In the genomic region with DNA sequence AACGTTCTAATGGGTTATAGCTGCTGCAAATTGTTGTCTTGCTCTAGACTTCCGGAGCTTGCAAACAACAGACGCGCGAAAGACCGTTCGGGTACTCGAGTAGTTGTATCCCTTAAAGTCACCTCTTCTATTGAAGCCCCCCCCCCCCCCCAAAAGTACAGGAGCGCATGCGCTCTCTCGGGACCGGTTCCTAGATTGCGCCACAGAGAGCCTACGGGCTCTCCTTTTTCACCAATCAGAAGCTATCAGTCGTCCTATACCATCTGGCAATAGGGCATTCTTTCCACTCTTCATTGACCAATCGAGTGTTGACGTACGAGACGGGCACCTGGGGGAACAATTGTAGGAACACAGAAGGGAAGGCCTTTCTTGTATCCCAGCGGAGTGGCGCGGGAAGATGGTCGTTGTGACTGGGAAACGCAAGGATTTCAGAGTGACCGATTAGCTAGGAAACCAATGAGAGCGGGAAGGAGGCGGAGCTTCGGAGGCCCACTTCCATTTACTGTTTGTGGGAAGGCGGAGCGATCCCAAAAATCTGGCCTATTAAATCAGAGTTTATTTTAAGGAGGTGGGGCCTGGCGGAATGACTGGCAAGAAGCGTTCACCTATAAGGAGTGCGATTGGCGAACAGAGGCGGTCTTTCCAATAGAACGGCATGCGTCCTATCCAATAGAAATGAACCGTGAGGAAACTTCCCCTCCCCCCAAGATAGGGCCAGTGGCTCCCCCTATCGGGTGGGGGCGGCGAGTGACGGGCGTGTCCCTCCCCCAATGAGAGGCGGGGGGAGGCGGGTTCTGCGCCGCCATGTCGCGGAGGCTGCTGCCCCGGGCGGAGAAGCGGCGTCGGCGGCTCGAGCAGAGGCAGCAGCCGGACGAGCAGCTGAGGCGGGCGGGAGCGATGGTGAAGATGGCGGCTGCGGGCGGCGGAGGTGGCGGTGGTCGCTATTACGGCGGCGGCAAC, we compare ENCODE assay signal across 8 mouse cellular contexts. TPM values are rescaled to one million over a fixed set of nuclear protein-coding genes. Genes with fewer than 3 reads are reported as not detected.
DNase-seq lines count a peak whose midpoint lies in the region; ATAC-seq lines count a peak whose summit lies in the region.

No protein-coding gene starts in this region.

- peaks cover 38% of the 10 kb centered on the region for H3K36me3 ChIP-seq in heart, embryonic 13.5 days
- H3K36me3 ChIP-seq in liver, embryonic 13.5 days: peaks cover 38% of the 10 kb centered on the region
- H3K36me3 ChIP-seq in stomach, embryonic 16.5 days (ENCODE audit: control insufficient read depth, insufficient read depth, low read length): peaks cover 21% of the 10 kb centered on the region

- under 1% methylated on average over 66 of the region's 70 CpGs for WGBS in heart, embryonic 13.5 days
- WGBS in liver, embryonic 13.5 days (ENCODE audit: insufficient replicate concordance): under 1% methylated on average over 70 of the region's 70 CpGs
- under 1% methylated on average over 70 of the region's 70 CpGs for WGBS in stomach, embryonic 16.5 days

- peak overlapping the region; percentile 99 for H3K9ac ChIP-seq in heart, embryonic 13.5 days
- H3K9ac ChIP-seq in liver, embryonic 13.5 days: peak overlapping the region; percentile 93
- peak overlapping the region; percentile 98 for H3K9ac ChIP-seq in stomach, embryonic 16.5 days (ENCODE audit: low read length)

- H3K27ac ChIP-seq in brown adipose tissue, adult 24 weeks (replicated peaks; ENCODE audit: low read depth, low read length): peak overlapping the region; percentile 97
- H3K27ac ChIP-seq in heart, embryonic 13.5 days (replicated peaks): peak overlapping the region; percentile 100
- H3K27ac ChIP-seq in liver, embryonic 13.5 days: peak overlapping the region; percentile 99
- H3K27ac ChIP-seq in stomach, embryonic 16.5 days (ENCODE audit: low read length): peak overlapping the region; percentile 100

- peaks cover 20% of the 10 kb centered on the region for H3K4me1 ChIP-seq in brown adipose tissue, adult 24 weeks (ENCODE audit: control insufficient read depth, insufficient read depth, insufficient read length, low read length)
- peaks cover 48% of the 10 kb centered on the region for H3K4me1 ChIP-seq in heart, embryonic 13.5 days
- peaks cover 54% of the 10 kb centered on the region for H3K4me1 ChIP-seq in liver, embryonic 13.5 days (replicated peaks)
- H3K4me1 ChIP-seq in stomach, embryonic 16.5 days (ENCODE audit: control insufficient read depth, insufficient read depth, low read length): peaks cover 43% of the 10 kb centered on the region

- no peaks in the 10 kb centered on the region for H3K27me3 ChIP-seq in heart, embryonic 13.5 days (replicated peaks)
- H3K27me3 ChIP-seq in liver, embryonic 13.5 days: no peaks in the 10 kb centered on the region
- H3K27me3 ChIP-seq in stomach, embryonic 16.5 days (ENCODE audit: control insufficient read depth, insufficient read depth, low read length): no peaks in the 10 kb centered on the region

- H3K4me2 ChIP-seq in heart, embryonic 13.5 days: peak overlapping the region; percentile 99
- H3K4me2 ChIP-seq in liver, embryonic 13.5 days: peak overlapping the region; percentile 95
- peak overlapping the region; percentile 88 for H3K4me2 ChIP-seq in stomach, embryonic 16.5 days (ENCODE audit: low read depth, low read length)

- H3K9me3 ChIP-seq in heart, embryonic 13.5 days: no peaks in the 10 kb centered on the region
- no peaks in the 10 kb centered on the region for H3K9me3 ChIP-seq in liver, embryonic 13.5 days (replicated peaks)
- H3K9me3 ChIP-seq in stomach, embryonic 16.5 days (replicated peaks; ENCODE audit: control insufficient read depth, low read length): no peaks in the 10 kb centered on the region

- peak; percentile 97 for DNase-seq in CD4-positive, CD25-positive, alpha-beta regulatory T cell, adult 2 months (ENCODE audit: low read depth, low spot score)
- peak; percentile 99 for DNase-seq in fat pad, adult 2 months (ENCODE audit: extremely low read depth, low read depth, low spot score)
- peak; percentile 98 for DNase-seq in kidney, postnatal 10 days
- DNase-seq in liver, embryonic 13.5 days: peak; percentile 98
- DNase-seq in neural tube, embryonic 10.5 days (ENCODE audit: extremely low spot score, low spot score): peak; percentile 96

- H3K4me3 ChIP-seq in brown adipose tissue, adult 24 weeks (ENCODE audit: insufficient read depth, low read depth, low read length): peak overlapping the region; percentile 75
- H3K4me3 ChIP-seq in heart, embryonic 13.5 days: peak overlapping the region; percentile 86
- peak overlapping the region; percentile 86 for H3K4me3 ChIP-seq in liver, embryonic 13.5 days (replicated peaks)
- peak overlapping the region; percentile 85 for H3K4me3 ChIP-seq in stomach, embryonic 16.5 days (replicated peaks; ENCODE audit: low read length)

- ATAC-seq in heart, embryonic 13.5 days (ENCODE audit: extremely low read depth, insufficient number of reproducible peaks, low FRiP score, low TSS enrichment): peak; percentile 83
- peak; percentile 86 for ATAC-seq in liver, embryonic 13.5 days (ENCODE audit: low read depth)
- ATAC-seq in stomach, embryonic 16.5 days (ENCODE audit: insufficient read depth, low FRiP score): peak; percentile 91

RNA-seq across cellular contexts. Expression of a gene that starts 2.0 kb away (rescaled TPM):
- 122 and 131 TPM in 2 replicates for polyA plus RNA-seq in brown adipose tissue, adult 24 weeks (2012; ENCODE audit: insufficient read depth, insufficient read length, missing spikeins)
- polyA plus RNA-seq in heart, embryonic 13.5 days (2015; fragmentation: Nextera tagmentation; extraction: Ambion mirVana): 168 TPM in 2 replicates
- 130 and 154 TPM in 2 replicates for polyA plus RNA-seq in liver, embryonic 13.5 days (2015; fragmentation: Nextera tagmentation; extraction: Ambion mirVana)
- 170 and 200 TPM in 2 replicates for polyA plus RNA-seq in stomach, embryonic 16.5 days (2015; fragmentation: Nextera tagmentation; extraction: Ambion mirVana)

RNA-seq across cellular contexts. Expression of a gene that starts 14.6 kb away (rescaled TPM):
- 3,379 and 3,601 TPM in 2 replicates for polyA plus RNA-seq in brown adipose tissue, adult 24 weeks (2012; ENCODE audit: insufficient read depth, insufficient read length, missing spikeins)
- polyA plus RNA-seq in heart, embryonic 13.5 days (2015; fragmentation: Nextera tagmentation; extraction: Ambion mirVana): 169 and 182 TPM in 2 replicates
- polyA plus RNA-seq in liver, embryonic 13.5 days (2015; fragmentation: Nextera tagmentation; extraction: Ambion mirVana): 74.5 and 77.7 TPM in 2 replicates
- 227 and 230 TPM in 2 replicates for polyA plus RNA-seq in stomach, embryonic 16.5 days (2015; fragmentation: Nextera tagmentation; extraction: Ambion mirVana)

RNA-seq across cellular contexts. Expression of a gene that starts 21.6 kb away (rescaled TPM):
- polyA plus RNA-seq in brown adipose tissue, adult 24 weeks (2012; ENCODE audit: insufficient read depth, insufficient read length, missing spikeins): 2.5 and 4.6 TPM in 2 replicates
- 2.7 and 3.6 TPM in 2 replicates for polyA plus RNA-seq in heart, embryonic 13.5 days (2015; fragmentation: Nextera tagmentation; extraction: Ambion mirVana)
- polyA plus RNA-seq in liver, embryonic 13.5 days (2015; fragmentation: Nextera tagmentation; extraction: Ambion mirVana): 10.8 and 12.0 TPM in 2 replicates
- 5.0 and 5.9 TPM in 2 replicates for polyA plus RNA-seq in stomach, embryonic 16.5 days (2015; fragmentation: Nextera tagmentation; extraction: Ambion mirVana)

RNA-seq across cellular contexts. Expression of a gene that starts 23.3 kb away (rescaled TPM):
- polyA plus RNA-seq in brown adipose tissue, adult 24 weeks (2012; ENCODE audit: insufficient read depth, insufficient read length, missing spikeins): 12.0 and 14.6 TPM in 2 replicates
- polyA plus RNA-seq in heart, embryonic 13.5 days (2015; fragmentation: Nextera tagmentation; extraction: Ambion mirVana): 4.3 and 5.6 TPM in 2 replicates
- polyA plus RNA-seq in liver, embryonic 13.5 days (2015; fragmentation: Nextera tagmentation; extraction: Ambion mirVana): 1.6 and 3.1 TPM in 2 replicates
- 353 and 382 TPM in 2 replicates for polyA plus RNA-seq in stomach, embryonic 16.5 days (2015; fragmentation: Nextera tagmentation; extraction: Ambion mirVana)

RNA-seq across cellular contexts. Expression of a gene that starts 43.1 kb away (rescaled TPM):
- 15.5 and 16.9 TPM in 2 replicates for polyA plus RNA-seq in brown adipose tissue, adult 24 weeks (2012; ENCODE audit: insufficient read depth, insufficient read length, missing spikeins)
- 30.5 and 32.7 TPM in 2 replicates for polyA plus RNA-seq in heart, embryonic 13.5 days (2015; fragmentation: Nextera tagmentation; extraction: Ambion mirVana)
- 37.0 and 37.1 TPM in 2 replicates for polyA plus RNA-seq in liver, embryonic 13.5 days (2015; fragmentation: Nextera tagmentation; extraction: Ambion mirVana)
- 37.2 and 38.9 TPM in 2 replicates for polyA plus RNA-seq in stomach, embryonic 16.5 days (2015; fragmentation: Nextera tagmentation; extraction: Ambion mirVana)

Comparison
In these comparisons a context has a peak if more than half of its experiments do, and no peak if none do; other contexts are left out.
1. Peak in every context shown above with its lines: DNase-seq, ATAC-seq, H3K4me3 ChIP-seq and H3K27ac ChIP-seq.
2. RNA of a gene that starts 14.6 kb away (polyA plus RNA-seq): 3,379 to 3,601 TPM in brown adipose tissue, adult 24 weeks; 227 to 230 TPM in stomach, embryonic 16.5 days, 169 to 182 TPM in heart, embryonic 13.5 days and 74.5 to 77.7 TPM in liver, embryonic 13.5 days; every median in the first group is over 10 times any median in the second.